Mouse (Mus musculus) lung, embryonic 15.5 days (tissue): Measurements from ENCODE around the gene Rpl38. TPM values are rescaled to one million over a fixed set of nuclear protein-coding genes. Genes with fewer than 3 reads are reported as not detected.

ENCODE experiments used
- ATAC-seq: fragments of 200-750 bp; cut with Nextera tagmentation; 2 replicates; pipeline ENCODE4 v1.8.0; 2017; ENCODE audit warnings: moderate number of reproducible peaks, borderline replicate concordance; ENCODE audit not compliant: low FRiP score, low TSS enrichment; ENCODE audit errors: extremely low read depth
- H3K27ac ChIP-seq: fragments of 300-500 bp; sonication (generic); 2 replicates; pipeline ENCODE4 v1.5.1; 2015; ENCODE audit warnings: moderate library complexity, mild to moderate bottlenecking, inconsistent platforms
- H3K27me3 ChIP-seq: fragments of 300-500 bp; sonication (generic); 2 replicates; pipeline ENCODE4 v1.6.1; 2015; ENCODE audit warnings: inconsistent platforms
- H3K36me3 ChIP-seq: fragments of 300-500 bp; sonication (generic); 2 replicates; pipeline ENCODE4 v1.6.1; 2015; ENCODE audit warnings: inconsistent platforms
- H3K4me1 ChIP-seq: fragments of 300-500 bp; sonication (generic); 2 replicates; pipeline ENCODE4 v1.6.1; 2015; ENCODE audit warnings: inconsistent platforms
- H3K4me2 ChIP-seq: fragments of 300-500 bp; sonication (generic); 2 replicates; pipeline ENCODE4 v1.6.1; 2015; ENCODE audit warnings: inconsistent platforms, mild to moderate bottlenecking, moderate library complexity
- H3K4me3 ChIP-seq: fragments of 300-500 bp; sonication (generic); 2 replicates; pipeline ENCODE4 v1.5.1; 2015; ENCODE audit warnings: mild to moderate bottlenecking, inconsistent platforms
- H3K9ac ChIP-seq: fragments of 300-500 bp; sonication (generic); 2 replicates; pipeline ENCODE4 v1.6.1; 2015; ENCODE audit warnings: inconsistent platforms
- H3K9me3 ChIP-seq: fragments of 300-500 bp; sonication (generic); 2 replicates; pipeline ENCODE4 v1.6.1; 2016; ENCODE audit warnings: inconsistent platforms
- WGBS: fragments of 180-500 bp; shearing (Covaris S2); methylation state at CpG from one replicate; pipeline ENCODE4 v1.1.7; 2015; 5-methylcytosine and 5-hydroxymethylcytosine counted together
- polyA plus RNA-seq: library from polyadenylated mRNA; unstranded; fragments of >200 nt; fragmentation: Nextera tagmentation; extraction: Ambion mirVana; gene quantifications from 2 replicates; pipeline ENCODE4 v1.2.1, GENCODE M21; 2015

The Rpl38 gene
- polyA plus RNA-seq, result 816 and 841 TPM in 2 replicates

DNA sequence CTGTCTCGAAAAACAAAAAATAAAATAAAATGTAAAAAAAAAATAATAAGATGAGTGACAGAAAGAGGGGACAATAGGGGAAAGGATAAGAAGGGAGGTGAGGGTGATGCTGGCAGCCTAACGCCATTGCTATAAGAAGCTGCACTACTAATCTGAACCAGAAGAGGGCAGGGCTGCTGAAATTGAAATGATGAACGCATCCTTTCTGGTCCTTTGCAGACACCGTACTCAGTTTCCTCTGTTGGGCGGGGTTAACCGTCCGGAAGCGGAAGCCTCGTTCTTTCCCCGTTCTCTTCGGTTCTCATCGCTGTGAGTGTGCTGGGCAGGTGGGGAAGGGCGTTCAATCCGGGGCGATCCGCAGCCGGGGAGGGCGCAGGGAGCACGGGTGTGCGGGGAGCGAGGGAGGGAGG is at the start of gene Rpl38:
Gene Rpl38 (plus strand): TSS at position 224 of the 410 bp plus-strand sequence.
- H3K9ac ChIP-seq, result peak within 1 kb of the TSS; percentile 90
- H3K4me1 ChIP-seq, result peaks cover 13% of the 10 kb centered on the region
- no peaks in the 10 kb centered on the region for H3K9me3 ChIP-seq
- 2% methylated on average over 18 of the region's 21 CpGs for WGBS
- H3K4me2 ChIP-seq, result peak within 1 kb of the TSS; percentile 66
- peak within 1 kb of the TSS; percentile 88 for H3K27ac ChIP-seq
- ATAC-seq, result peak; percentile 86
- H3K36me3 ChIP-seq, result peaks cover 32% of the 10 kb centered on the region
- H3K4me3 ChIP-seq, result peak within 1 kb of the TSS; percentile 83
- peaks cover 18% of the 10 kb centered on the region; the same call in 1 of the 2 replicates for H3K27me3 ChIP-seq

DNA sequence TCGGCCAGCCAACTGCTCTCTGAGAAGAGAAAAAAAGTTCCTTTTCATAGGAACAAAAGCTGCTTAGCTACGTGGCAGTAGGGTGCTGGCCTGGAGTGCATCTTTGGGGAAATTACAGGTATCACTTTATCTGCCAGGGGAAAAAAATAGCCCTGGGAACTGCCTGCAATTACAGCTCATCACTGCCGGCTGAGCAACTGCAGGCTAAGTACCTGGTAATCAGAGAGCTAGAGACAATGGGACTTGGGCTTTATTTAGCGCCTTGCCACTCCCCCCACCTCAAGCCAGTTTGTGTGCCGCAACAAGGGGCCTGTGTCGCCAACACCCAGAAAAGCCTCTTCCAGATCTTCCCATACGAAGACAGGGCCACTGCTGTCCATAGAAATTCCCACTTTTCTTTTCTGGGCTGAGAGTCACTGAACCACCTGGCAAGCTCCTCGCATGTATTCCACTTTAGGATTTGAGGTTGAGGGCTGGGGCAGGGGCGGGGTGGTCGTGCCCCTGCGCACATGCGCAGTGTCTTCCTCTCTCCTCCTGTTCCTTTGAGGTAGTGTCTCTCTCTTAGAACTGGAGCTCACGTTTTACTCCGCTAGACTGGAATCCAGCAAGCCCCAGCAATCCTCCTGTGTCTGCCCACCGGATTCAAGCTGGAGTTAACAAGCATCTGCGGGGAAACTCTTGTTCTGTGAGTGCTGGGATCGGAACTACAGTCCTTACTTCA is 49.5 kb upstream of the Rpl38 start:
- Histone ChIP-seq H3K4me3 (no peak overlapping the region), H3K4me2 (no peak overlapping the region), H3K27me3 (no peaks in the 10 kb centered on the region), H3K4me1 (no peaks in the 10 kb centered on the region), H3K27ac (no peak overlapping the region), H3K36me3 (no peaks in the 10 kb centered on the region), H3K9me3 (no peaks in the 10 kb centered on the region), H3K9ac (no peak overlapping the region)
- 61% methylated on average over 17 of the region's 17 CpGs for WGBS
- no peak for ATAC-seq

DNA sequence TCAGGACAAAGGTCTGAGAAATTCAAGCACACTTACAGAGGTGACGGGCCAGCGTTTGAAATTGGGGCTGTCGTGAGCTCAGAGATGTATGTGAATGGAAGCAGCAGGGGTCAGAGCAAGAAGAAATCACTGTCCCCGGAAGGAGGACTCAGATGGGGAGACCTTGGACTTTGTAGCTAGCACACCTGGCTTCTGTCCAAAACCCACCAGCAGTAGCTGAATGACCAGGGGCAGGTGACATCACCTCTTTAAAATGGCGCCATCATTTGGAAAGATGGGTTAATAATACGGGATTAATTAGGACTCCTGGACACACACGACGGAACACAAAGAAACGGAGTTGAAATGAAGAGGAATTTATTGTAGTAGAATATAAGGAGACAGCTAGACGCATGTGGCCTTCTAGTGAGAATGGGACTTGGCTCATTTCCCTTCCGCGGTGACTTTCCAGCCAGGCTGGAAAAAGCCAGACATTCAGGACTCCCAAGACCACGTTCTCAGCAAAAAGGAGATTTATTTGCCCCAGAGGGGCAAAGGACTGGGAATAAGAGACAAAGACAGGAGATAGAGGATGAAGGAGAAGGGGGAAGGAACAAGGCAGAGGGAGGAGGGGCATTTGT is 42.1 kb upstream of the Rpl38 start:
- WGBS, result 63% methylated on average over 13 of the region's 13 CpGs
- H3K9ac ChIP-seq, result no peak overlapping the region
- ATAC-seq, result no peak

DNA sequence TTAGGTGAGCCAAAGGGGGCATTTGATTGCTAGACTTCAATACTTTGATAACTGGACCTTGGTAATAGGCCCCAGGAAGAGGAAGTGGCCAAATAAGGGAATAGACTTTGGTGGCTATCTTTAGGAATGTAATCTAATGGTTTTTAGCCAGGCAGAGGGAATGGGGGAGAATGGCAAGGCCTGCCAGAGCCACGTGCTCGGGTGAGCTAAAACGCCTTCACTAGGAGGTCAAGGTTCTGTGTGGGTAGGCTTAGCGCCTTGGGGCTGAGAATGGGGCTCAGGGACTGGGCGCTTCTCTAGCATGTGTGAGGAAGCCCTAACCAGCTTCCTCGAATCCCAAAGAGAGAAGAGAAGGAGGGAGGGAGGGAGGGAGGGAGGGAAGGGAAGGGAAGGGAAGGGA is 41.3 kb upstream of the Rpl38 start:
- Histone ChIP-seq H3K9ac (no peak overlapping the region), H3K4me1 (0 out of 2 replicates have a peak, but pooled peaks cover 5% of the 10 kb centered on the region), H3K27me3 (no peaks in the 10 kb centered on the region), H3K27ac (no peak overlapping the region), H3K9me3 (no peaks in the 10 kb centered on the region), H3K4me3 (no peak overlapping the region), H3K4me2 (no peak overlapping the region), H3K36me3 (no peaks in the 10 kb centered on the region)
- 58% methylated on average over 5 of the region's 6 CpGs for WGBS
- ATAC-seq, result no peak

More for the DNA sequence above, 42.1 kb upstream of the Rpl38 start:
- Histone ChIP-seq H3K4me2 (no peak overlapping the region), H3K4me3 (no peak overlapping the region), H3K4me1 (0 out of 2 replicates have a peak, but pooled peaks cover 5% of the 10 kb centered on the region), H3K27ac (no peak overlapping the region), H3K9me3 (no peaks in the 10 kb centered on the region), H3K36me3 (no peaks in the 10 kb centered on the region), H3K27me3 (no peaks in the 10 kb centered on the region)

DNA sequence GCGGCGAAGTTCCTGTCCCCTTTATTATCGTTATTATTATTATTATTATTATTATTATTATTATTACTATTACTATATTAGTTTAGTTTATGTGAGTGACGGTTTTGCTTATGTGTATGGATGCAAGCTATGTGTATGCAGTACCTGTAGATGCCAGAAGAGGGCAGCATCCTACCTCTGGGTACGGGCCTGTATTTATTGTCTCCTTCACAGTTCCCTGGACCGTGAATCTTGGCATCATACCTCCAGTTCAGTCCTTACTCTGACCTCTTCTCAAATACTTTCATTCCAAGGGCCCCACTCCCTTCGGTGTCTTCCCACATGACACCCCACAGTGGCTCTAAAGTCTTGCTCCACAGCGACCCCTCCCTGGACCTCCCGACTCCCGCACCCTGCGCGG is 40.3 kb upstream of the Rpl38 start:
- no peaks in the 10 kb centered on the region for H3K9me3 ChIP-seq
- H3K27me3 ChIP-seq, result no peaks in the 10 kb centered on the region
- H3K9ac ChIP-seq, result no peak overlapping the region
- 73% methylated on average over 12 of the region's 12 CpGs for WGBS
- 0 out of 2 replicates have a peak, but pooled peaks cover 5% of the 10 kb centered on the region for H3K4me1 ChIP-seq
- H3K4me2 ChIP-seq, result no peak overlapping the region
- ATAC-seq, result no peak
- H3K4me3 ChIP-seq, result no peak overlapping the region
- no peak overlapping the region for H3K27ac ChIP-seq
- no peaks in the 10 kb centered on the region for H3K36me3 ChIP-seq

DNA sequence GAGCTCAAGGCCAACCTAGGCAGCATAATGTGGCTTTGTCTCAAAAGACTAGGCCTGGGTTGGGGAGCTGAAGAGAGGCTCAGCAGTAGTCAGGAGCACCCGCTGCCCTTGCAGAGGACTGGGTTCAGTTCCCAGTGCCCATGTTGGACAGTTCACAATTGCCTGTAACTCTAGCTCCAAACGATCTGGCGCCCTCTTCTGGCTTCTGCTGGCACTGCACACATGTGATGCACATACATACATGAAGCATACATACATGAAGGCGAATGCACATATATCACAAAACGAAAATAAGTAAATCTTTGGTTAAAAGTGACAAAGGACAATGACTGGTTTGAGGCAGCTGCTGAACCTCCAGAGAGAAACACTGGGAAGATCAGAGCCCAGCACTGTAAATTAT is 38.3 kb upstream of the Rpl38 start:
- H3K4me3 ChIP-seq, result no peak overlapping the region
- H3K9me3 ChIP-seq, result no peaks in the 10 kb centered on the region
- H3K27me3 ChIP-seq, result peaks cover 5% of the 10 kb centered on the region
- no peak overlapping the region for H3K27ac ChIP-seq
- 0 out of 2 replicates have a peak, but pooled peaks cover 5% of the 10 kb centered on the region for H3K4me1 ChIP-seq
- ATAC-seq, result no peak
- WGBS, result 80% methylated on average over 5 of the region's 5 CpGs
- H3K4me2 ChIP-seq, result no peak overlapping the region
- no peak overlapping the region for H3K9ac ChIP-seq
- no peaks in the 10 kb centered on the region for H3K36me3 ChIP-seq

DNA sequence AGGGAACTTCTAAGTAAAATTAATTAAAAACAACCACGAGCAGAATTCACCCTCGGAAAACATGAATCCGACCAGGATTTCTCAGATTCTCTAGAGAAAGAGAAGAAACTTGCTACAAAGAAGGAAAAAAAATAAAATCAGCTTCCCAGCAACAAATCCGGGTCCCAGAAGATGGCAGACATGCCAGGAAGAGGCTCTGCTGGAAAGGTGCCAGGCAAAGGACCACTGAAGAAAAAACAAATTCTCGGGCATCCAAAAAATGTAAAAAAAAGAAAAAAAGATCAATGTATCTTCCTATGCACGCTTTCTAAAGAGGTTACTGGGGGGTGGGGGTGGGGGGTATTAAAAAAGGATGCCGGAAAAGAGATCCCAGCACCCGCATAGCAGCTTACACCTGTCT is 36.1 kb upstream of the Rpl38 start:
- whole genome bisulfite sequencing, result 48% methylated on average over 8 of the region's 8 CpGs
- no peak overlapping the region for H3K27ac ChIP-seq

DNA sequence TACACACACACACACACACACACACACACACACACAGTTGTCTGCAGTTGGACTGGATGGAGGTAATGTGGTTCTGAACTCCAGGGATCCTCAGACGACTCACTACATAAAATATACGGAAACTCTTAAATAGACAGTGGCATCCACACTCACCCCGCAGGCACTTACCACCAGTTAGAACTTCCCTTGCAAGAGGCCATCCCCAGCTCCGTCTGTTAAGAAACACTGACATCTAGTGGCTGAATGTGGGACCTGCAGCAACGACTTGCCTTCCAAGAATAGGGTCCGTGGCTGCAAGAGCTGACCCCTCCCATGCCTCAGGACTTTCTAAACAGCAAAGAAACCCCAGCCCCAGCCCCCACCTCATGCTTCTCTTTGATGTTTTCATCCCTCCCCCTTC is 32.0 kb upstream of the Rpl38 start:
- under 1% methylated on average over 6 of the region's 6 CpGs for WGBS
- ATAC-seq, result peak; percentile 59; the same call in 1 of the 2 replicates

More for the DNA sequence above, 36.1 kb upstream of the Rpl38 start:
- H3K36me3 ChIP-seq, result no peaks in the 10 kb centered on the region
- H3K9ac ChIP-seq, result no peak overlapping the region
- H3K4me3 ChIP-seq, result no peak overlapping the region
- no peak overlapping the region for H3K4me2 ChIP-seq
- peaks cover 16% of the 10 kb centered on the region for H3K27me3 ChIP-seq
- no peaks in the 10 kb centered on the region for H3K9me3 ChIP-seq
- H3K4me1 ChIP-seq, result no peaks in the 10 kb centered on the region
- no peak for ATAC-seq

DNA sequence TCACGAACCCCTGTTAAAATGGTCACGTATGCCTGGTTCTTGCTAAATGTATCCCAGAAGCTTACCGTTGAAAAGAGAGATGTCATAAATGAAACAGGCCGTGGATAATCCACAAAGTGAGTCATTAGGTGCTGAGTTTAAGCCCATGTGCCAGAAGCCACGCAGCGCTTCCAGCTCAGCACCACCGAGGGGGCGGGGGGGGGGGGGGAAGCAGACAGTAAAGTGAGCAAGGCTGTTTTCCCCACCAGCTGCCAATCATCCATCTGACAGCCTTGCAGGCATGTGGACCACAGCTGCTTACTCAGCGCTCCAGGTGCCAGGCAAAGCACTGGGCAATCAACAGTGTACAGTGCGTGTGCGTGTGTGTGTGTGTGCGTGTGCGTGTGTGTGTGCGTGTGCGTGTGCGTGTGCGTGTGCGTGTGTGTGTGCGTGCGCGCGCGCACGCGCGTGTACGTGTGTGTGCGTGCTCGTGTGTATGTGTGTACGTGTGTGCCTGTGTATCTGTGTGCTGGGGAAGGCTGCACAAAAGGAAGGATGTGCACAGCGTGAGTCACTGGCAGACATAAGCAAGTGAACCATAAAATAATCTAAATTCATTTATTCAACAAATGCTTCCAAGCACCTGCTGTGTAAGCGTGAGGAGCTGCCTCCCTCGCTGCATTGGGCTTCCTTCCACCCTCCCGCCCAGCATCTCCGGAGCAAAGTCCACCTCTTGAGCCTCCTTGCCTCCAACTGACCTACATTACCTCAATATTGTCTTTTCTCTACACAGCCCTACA is 31.4 kb upstream of the Rpl38 start:
- no peak; the same call in 1 of the 2 replicates for ATAC-seq
- 59% methylated on average over 35 of the region's 35 CpGs for WGBS
- H3K27ac ChIP-seq, result no peak overlapping the region
- no peak overlapping the region for H3K4me3 ChIP-seq
- H3K9ac ChIP-seq, result no peak overlapping the region
- H3K4me1 ChIP-seq, result peaks cover 10% of the 10 kb centered on the region; the same call in 1 of the 2 replicates
- H3K27me3 ChIP-seq, result peaks cover 48% of the 10 kb centered on the region
- no peaks in the 10 kb centered on the region for H3K9me3 ChIP-seq
- H3K36me3 ChIP-seq, result no peaks in the 10 kb centered on the region
- peak overlapping the region; percentile 24; the same call in 1 of the 2 replicates for H3K4me2 ChIP-seq

More for the DNA sequence above, 32.0 kb upstream of the Rpl38 start:
- Histone ChIP-seq H3K9ac (no peak overlapping the region), H3K4me3 (no peak overlapping the region), H3K27ac (no peak overlapping the region), H3K9me3 (no peaks in the 10 kb centered on the region), H3K4me1 (peaks cover 8% of the 10 kb centered on the region; the same call in 1 of the 2 replicates), H3K4me2 (peak overlapping the region; percentile 24; the same call in 1 of the 2 replicates), H3K36me3 (no peaks in the 10 kb centered on the region), H3K27me3 (peaks cover 48% of the 10 kb centered on the region)

DNA sequence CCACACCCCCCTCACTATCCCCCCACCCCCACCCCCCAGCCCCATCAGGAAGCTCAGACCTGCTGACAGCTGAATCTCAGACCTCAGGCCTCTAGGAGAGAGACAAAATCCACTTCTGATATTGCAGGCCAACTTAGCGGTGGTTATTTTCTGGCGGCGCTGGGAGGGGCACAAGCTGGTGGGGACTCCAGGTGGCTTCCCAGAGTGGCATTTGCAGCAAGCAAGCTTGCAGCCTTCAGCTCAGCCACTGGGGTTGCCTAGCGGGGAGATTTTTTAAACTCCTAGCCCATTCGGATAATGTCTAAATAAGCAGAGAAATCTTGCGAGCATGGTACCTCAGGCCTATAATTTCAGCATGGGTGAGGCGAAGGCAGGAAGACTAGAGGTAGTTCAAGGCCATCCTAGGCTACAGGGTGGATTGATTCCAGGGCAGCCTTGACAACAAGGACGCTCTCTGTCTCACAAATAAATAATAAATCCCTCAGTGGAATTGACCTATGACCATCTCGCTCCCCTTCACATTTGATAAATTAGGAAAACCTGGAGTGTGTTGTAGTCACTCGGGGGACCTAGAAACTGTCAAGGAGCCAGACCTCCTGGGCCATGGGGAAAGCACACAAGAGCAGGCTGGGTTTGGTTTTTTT is 29.6 kb upstream of the Rpl38 start:
- H3K27me3 ChIP-seq, result peaks cover 48% of the 10 kb centered on the region
- ATAC-seq, result no peak
- peaks cover 10% of the 10 kb centered on the region; the same call in 1 of the 2 replicates for H3K4me1 ChIP-seq
- H3K36me3 ChIP-seq, result no peaks in the 10 kb centered on the region
- H3K9ac ChIP-seq, result no peak overlapping the region
- no peak overlapping the region for H3K4me2 ChIP-seq
- H3K9me3 ChIP-seq, result no peaks in the 10 kb centered on the region
- 66% methylated on average over 10 of the region's 10 CpGs for WGBS
- H3K27ac ChIP-seq, result no peak overlapping the region
- no peak overlapping the region for H3K4me3 ChIP-seq

DNA sequence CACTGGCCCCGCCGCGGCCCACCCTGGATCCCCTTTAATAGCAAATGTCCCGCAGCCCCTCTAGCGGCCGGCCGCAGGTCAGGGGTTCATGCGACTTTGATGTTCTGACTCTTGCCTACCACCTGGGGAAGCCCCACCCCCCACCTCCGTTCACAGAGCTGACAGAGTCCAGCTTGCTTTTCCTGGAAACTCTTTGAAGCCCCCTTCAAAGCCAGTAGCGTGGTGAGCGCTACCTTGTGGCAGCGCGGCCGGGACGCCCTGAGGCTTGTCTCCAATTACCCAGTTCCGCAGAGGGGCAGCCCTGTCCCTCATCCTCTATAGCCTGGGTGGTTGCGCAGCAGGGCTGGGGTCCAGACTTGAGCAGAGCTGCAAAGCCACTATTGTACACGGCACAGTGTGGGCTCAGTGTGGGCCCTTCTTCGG is 28.6 kb upstream of the Rpl38 start:
- no peak overlapping the region for H3K27ac ChIP-seq
- H3K9ac ChIP-seq, result no peak overlapping the region
- H3K4me2 ChIP-seq, result no peak overlapping the region
- WGBS, result 11% methylated on average over 19 of the region's 19 CpGs
- H3K4me1 ChIP-seq, result peaks cover 10% of the 10 kb centered on the region; the same call in 1 of the 2 replicates
- H3K4me3 ChIP-seq, result no peak overlapping the region
- H3K36me3 ChIP-seq, result no peaks in the 10 kb centered on the region
- no peak for ATAC-seq
- H3K9me3 ChIP-seq, result no peaks in the 10 kb centered on the region
- H3K27me3 ChIP-seq, result peaks cover 46% of the 10 kb centered on the region
